Mouse (Mus musculus) adrenal gland, postnatal 4 days (tissue): ENCODE data around the gene Tstd2. TPM values are rescaled to one million over a fixed set of nuclear protein-coding genes. Genes with fewer than 3 reads are reported as not detected.
A peak's percentile ranks its signal among the peaks of the same experiment; 100 is the strongest.

Experiments used
- DNase-seq, 2 experiments: peaks; one replicate each; pipeline ENCODE4 v3.0.0; 2021 to 2022; ENCODE audit warnings: low spot score in 2 of 2, mixed read lengths in 2 of 2
- long read RNA-seq, 2 experiments: library from polyadenylated mRNA; stranded (forward); transcript quantifications; one replicate each; pipeline ENCODE4 v2.0.0; 2021
- total RNA-seq, 2 experiments: library from RNA; stranded (reverse); gene quantifications; 2 replicates each; pipeline ENCODE4 v1.2.3; 2021

Gene Tstd2
- 10 to 100 TPM; 31.4 to 38.5 TPM for total RNA-seq
- long read RNA-seq, experiment 1, transcript Tstd2-202 (10 exons, 3,726 nt), result major isoform, 5 of 17 reads
- long read RNA-seq, experiment 1, partial matches to known transcripts, result 2 of 17 reads
- long read RNA-seq, experiment 1, other reads (novel, unspliced or antisense), result 10 of 17 reads
- long read RNA-seq, experiment 2, transcript Tstd2-202 (10 exons, 3,726 nt), result major isoform, 10 of 39 reads
- long read RNA-seq, experiment 2, partial matches to known transcripts, result 4 of 39 reads
- long read RNA-seq, experiment 2, other reads (novel, unspliced or antisense), result 22 of 39 reads

DNA sequence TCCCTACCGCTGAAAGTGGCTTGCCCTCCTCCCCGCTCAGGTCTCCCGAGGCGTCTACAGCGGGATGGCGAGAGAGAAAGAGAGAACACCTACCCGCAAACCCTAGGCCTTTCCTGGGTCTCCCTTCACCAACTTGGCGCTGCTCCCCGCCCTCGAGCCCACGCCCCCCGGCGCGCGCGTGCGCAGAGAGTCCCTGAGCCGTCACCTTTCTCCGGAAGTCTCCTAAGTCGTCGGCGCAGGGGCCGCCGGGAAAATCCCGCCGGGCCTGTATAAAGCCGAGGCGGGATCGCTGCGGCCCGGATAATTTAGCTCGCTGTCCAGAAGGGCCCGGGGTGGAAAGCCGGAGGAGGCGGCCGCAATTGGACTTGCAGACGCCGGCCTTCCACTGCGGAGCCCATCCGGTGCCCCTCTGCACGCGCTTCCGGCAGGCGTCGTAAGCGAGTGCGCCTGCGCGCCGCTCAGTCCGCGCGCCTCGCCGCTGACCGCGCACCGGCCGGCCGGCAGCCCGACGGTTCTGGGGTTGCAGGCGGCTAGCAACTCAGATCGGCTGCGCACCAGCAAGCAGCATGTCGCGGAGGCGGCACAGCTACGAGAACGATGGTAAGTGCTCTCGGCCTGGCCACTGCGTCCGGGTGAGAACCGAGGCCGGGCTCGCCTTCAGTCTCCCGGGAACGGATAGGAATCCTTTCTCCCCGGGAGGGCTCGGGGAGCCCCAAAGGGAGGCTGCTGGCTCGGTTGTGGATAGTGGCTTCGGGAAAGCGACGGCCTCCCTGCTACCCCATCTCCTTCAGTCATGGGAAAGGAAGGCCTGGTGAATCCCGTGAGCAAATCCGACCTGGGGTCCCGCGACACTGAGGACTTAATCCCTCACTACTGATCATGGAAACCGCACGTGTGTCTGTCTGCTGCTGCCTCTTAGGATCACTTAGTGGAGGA is at the start of gene Tstd2, which contains the start of gene Ncbp1:
Gene Tstd2, minus strand, starts transcription at position 408 of the 936 bp plus-strand sequence.
Gene Ncbp1, plus strand, starts transcription at position 327 of the 936 bp plus-strand sequence.
- peak; percentile 87 to 89 for DNase-seq

GRCm38 (mm10) chr4:46186466-46186865 is 48.0 kb upstream of the Tstd2 start:
- no peak for DNase-seq

DNA sequence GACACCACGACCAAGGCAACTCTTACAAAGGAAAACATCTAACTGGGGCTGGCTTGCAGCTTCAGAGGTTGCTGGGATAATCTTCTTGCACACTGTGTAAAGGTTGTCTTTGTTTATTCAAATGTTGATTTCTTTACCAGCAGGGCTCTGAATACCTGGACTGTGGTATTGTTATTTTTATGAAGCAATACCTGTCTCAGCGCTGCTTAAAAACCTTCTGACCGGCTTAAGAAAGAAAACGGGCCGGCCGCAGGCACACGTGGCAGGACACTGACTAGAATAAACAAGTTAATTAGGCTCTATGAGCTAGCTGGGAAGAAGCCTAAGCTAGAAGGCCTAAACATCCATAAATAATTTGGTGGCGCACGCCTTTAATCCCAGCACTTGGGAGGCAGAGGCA is 47.4 kb upstream of the Tstd2 start:
- DNase-seq, result no peak

- DNase-seq, result no peak
Measured at GRCm38 (mm10) chr4:46185423-46185822, 46.9 kb upstream of the Tstd2 start.

GRCm38 (mm10) chr4:46182181-46182580 is 43.7 kb upstream of the Tstd2 start:
- DNase-seq, result no peak

- DNase-seq, result no peak
Measured at GRCm38 (mm10) chr4:46181168-46181567, 42.7 kb upstream of the Tstd2 start.

- no peak for DNase-seq
Measured at GRCm38 (mm10) chr4:46177496-46177895, 39.0 kb upstream of the Tstd2 start.

- no peak for DNase-seq
Measured at GRCm38 (mm10) chr4:46177018-46177417, 38.5 kb upstream of the Tstd2 start.

DNA sequence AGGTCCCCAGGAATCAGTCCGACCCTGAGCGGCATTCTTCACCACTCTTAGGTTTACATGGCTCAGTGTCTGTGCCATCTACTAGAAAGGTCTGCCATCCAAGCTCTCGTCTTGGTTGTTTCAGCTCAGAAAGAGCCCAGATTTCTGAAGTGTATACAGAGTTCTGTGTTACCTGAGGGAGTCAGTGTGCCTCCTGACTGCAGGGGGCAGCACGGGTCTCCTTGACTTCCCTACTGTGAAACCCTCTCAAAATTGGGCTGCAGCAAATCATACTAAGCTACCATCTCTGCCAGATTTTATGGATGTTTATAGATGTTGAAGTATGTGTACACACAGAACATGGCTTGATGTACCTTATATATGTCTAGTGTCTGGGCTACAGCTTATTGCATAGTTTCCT is 37.8 kb upstream of the Tstd2 start:
- DNase-seq, result no peak

DNA sequence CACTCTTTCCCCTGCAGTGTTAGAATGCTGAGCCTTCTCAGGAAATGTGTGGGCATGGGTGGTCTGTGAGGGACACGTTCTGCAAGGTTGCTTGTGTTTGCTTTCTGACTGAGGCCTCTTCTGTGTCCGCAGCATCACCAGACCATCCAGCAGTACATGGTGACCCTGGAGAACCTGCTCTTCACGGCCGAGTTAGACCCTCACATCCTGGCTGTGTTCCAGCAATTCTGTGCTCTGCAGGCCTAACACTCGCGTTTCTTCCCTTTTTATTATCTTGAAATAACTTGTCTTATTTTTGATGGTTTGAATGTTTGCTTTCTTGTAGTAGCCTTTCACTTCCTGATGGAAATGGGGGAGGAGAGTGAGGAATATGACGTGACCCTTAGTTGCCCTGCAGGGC is 33.3 kb upstream of the Tstd2 start:
- no peak for DNase-seq

DNA sequence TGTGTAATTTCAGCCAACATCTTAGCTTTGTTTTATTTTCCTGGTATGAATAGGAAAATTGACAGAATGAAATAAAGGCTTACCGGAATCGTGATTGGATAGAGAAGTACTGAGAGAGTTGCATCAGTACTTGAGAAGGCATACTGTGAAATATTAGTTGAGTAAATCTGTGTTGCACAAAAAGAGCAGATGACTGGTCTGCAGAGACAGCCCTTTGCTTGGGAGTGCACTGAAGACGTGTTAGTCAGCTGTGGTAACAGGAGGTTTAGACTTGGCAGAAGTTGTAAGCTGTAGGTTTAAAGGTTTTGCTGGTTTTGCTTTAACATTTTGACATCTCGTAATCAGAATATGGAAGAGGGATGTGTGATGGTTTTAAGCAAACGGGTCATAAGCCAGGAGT is 27.3 kb upstream of the Tstd2 start:
- DNase-seq, result no peak

GRCm38 (mm10) chr4:46164027-46164426 is 25.5 kb upstream of the Tstd2 start:
- DNase-seq, result no peak

- DNase-seq, result no peak
Measured at GRCm38 (mm10) chr4:46151903-46152544, 13.5 kb upstream of the Tstd2 start.

DNA sequence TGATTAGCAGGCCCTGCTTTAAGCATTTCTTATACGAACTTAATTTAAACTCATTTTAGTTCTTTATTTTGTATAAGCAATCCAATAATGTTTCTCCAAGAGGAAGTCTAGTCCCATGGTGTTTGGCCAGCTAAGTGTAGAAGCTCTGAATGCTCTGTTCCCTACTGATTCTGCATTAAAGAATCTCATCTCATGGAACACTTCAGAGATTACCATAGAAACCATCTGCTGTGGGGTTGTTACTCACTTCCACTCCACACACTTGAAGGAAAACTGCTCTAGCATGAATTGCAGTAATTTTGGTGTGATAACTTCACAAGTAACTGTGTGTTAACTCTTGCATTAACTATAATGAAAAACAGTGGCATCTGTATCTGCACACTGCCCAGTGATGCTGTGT is 8.4 kb upstream of the Tstd2 start:
- no peak for DNase-seq

DNA sequence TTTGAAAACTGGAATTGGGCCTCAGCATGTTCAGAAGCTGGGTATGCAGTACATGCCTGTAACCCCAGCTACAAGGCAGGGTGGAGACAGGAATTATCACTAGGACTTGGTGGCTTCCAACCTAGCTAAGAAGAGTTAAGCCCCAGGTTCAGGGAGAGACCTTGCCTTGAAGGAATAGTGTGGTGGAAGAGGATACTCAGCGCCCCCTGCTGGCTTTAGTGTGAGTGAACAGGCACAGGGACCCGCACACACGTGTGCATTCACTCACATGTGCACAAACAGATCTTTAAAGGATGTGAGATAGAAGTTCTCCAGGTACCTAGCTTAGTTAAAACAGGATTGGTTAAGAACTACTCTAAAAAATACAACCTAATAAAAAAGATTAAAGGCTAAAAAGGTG is 5.8 kb upstream of the Tstd2 start:
- DNase-seq, result no peak

GRCm38 (mm10) chr4:46137629-46138286 is 736 bp downstream of the Tstd2 start:
- DNase-seq, result no peak

GRCm38 (mm10) chr4:46131791-46132190 is 6.7 kb downstream of the Tstd2 start:
- no peak for DNase-seq

DNA sequence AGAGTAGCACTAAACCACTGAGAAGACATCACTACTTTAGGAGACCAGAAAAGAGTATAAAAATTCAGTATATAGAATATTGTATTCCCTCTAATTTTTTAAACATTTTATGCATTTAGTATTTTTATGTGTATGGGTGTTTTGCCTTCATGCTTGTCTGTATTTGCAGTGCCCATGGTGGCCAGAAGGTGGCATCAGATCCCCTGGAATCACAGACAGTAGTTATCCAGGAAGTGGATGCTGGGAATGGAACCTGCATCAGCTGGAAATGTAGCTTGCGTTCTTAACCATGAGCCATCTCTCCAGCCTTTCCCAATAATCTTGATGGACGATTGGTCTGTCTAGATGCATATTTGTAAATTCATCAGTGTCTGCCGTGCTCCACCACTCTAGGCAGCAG is 8.3 kb downstream of the Tstd2 start:
- DNase-seq, result no peak

- no peak for DNase-seq
Measured at GRCm38 (mm10) chr4:46129311-46130004, 9.0 kb downstream of the Tstd2 start.

DNA sequence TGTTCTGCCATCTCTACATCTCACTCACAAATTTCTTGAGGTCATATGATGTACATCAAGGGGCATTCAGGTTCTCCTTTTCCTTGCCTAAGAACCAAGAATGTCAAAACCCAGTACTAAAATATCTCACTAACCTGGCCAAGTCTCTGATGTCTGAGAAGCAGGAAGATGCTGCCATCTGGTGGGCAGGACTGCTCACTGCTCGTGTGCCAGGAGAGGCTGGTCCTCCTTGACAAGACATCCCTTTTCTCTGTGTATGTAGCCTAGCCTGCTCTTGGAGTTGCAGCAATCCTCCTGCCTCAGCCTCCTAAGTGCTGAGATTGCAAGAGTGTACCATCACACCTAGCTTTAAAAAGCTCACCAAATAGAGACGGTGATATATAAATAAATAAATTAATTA is 12.0 kb downstream of the Tstd2 start:
- DNase-seq, result peak in 1 of 2 experiments; percentile 29

DNA sequence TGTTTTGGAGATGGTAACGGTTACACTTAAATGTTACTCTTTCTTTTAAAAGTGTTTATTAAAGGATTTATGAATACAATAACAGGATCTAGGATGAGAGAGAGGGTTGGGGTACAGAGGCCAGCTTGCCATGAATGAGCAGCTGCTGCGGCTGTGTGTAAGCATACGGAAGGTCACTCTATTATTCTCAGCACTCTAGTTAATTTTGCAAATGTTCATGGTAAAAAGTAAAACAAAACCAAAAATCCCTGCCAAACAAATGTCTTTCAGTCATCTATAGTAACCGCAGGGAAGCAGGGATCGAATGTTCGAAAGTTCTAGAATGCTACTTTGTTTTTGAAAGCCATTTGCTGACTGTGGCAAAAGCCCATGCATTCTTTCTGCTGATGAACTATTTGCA is 15.1 kb downstream of the Tstd2 start:
- DNase-seq, result no peak
